Mouse (Mus musculus) heart, embryonic 12.5 days (tissue): Measurements from ENCODE around the gene Gps1. TPM values are rescaled to one million over a fixed set of nuclear protein-coding genes. Genes with fewer than 3 reads are reported as not detected.
A peak's percentile ranks its signal among the peaks of the same experiment; 100 is the strongest.
"Not testable (repeated sequence)": the region's sequence is repeated elsewhere in the genome, so short reads cannot be mapped to it uniquely, and the experiment has no call there.

ENCODE experiments used
- ATAC-seq: fragments of 200-750 bp; cut with Nextera tagmentation; 2 replicates; pipeline ENCODE4 v1.8.0; 2017; ENCODE audit warnings: moderate TSS enrichment, moderate library complexity; ENCODE audit not compliant: insufficient number of reproducible peaks, low FRiP score
- H3K27ac ChIP-seq: fragments of 300-500 bp; sonication (generic); 2 replicates; pipeline ENCODE4 v1.5.1; 2016; ENCODE audit warnings: mild to moderate bottlenecking, moderate library complexity; ENCODE audit not compliant: poor library complexity, severe bottlenecking
- H3K27me3 ChIP-seq: fragments of 300-500 bp; sonication (generic); replicated peaks from 2 replicates; pipeline ENCODE4 v1.6.1; 2016; ENCODE audit warnings: mild to moderate bottlenecking, moderate library complexity
- H3K36me3 ChIP-seq: fragments of 300-500 bp; sonication (generic); 2 replicates; pipeline ENCODE4 v1.6.1; 2016; ENCODE audit warnings: mild to moderate bottlenecking, moderate library complexity
- H3K4me1 ChIP-seq: fragments of 300-500 bp; sonication (generic); replicated peaks from 2 replicates; pipeline ENCODE4 v1.6.1; 2016; ENCODE audit warnings: mild to moderate bottlenecking
- H3K4me2 ChIP-seq: fragments of 300-500 bp; sonication (generic); 2 replicates; pipeline ENCODE4 v1.6.1; 2016; ENCODE audit warnings: mild to moderate bottlenecking, moderate library complexity
- H3K4me3 ChIP-seq: fragments of 300-500 bp; sonication (generic); 2 replicates; pipeline ENCODE4 v1.5.1; 2016; ENCODE audit warnings: mild to moderate bottlenecking
- H3K9ac ChIP-seq: fragments of 300-500 bp; sonication (generic); 2 replicates; pipeline ENCODE4 v1.6.1; 2016; ENCODE audit warnings: mild to moderate bottlenecking, moderate library complexity
- H3K9me3 ChIP-seq: fragments of 300-500 bp; sonication (generic); replicated peaks from 2 replicates; pipeline ENCODE4 v1.6.1; 2016; ENCODE audit warnings: mild to moderate bottlenecking, moderate library complexity
- WGBS: fragments of 180-500 bp; shearing (Covaris S2); methylation state at CpG from one replicate; pipeline ENCODE4 v1.1.7; 2016; 5-methylcytosine and 5-hydroxymethylcytosine counted together
- polyA plus RNA-seq: library from polyadenylated mRNA; unstranded; fragments of >200 nt; fragmentation: Nextera tagmentation; extraction: Ambion mirVana; gene quantifications from 2 replicates; pipeline ENCODE4 v1.2.1, GENCODE M21; 2016

The Gps1 gene
- polyA plus RNA-seq, 1 experiment from 2014 or later: 140 TPM

- Histone ChIP-seq H3K27me3 (peaks cover 8% of the 10 kb centered on the region; the same call in 1 of the 2 replicates), H3K4me2 (peak overlapping the region; percentile 96), H3K4me3 (peak overlapping the region; percentile 100), H3K4me1 (peaks cover 21% of the 10 kb centered on the region), H3K27ac (no peak overlapping the region), H3K36me3 (peaks cover 63% of the 10 kb centered on the region), H3K9ac (peak overlapping the region; percentile 97), H3K9me3 (no peaks in the 10 kb centered on the region)
- 33% methylated on average over 9 of the region's 9 CpGs for WGBS
- ATAC-seq: no peak
Observed at GRCm38 (mm10) chr11:120785145-120785544, 1.1 kb downstream of the Gps1 start.

GRCm38 (mm10) chr11:120788460-120788859 is 4.4 kb downstream of the Gps1 start:
- H3K4me3 ChIP-seq, ATAC-seq, H3K4me2 ChIP-seq, H3K27me3 ChIP-seq, H3K27ac ChIP-seq, H3K9ac ChIP-seq, H3K9me3 ChIP-seq: not testable (repeated sequence)
- H3K36me3 ChIP-seq: peaks cover 76% of the 10 kb centered on the region
- 77% methylated on average over 9 of the region's 10 CpGs for WGBS
- peaks cover 16% of the 10 kb centered on the region for H3K4me1 ChIP-seq

GRCm38 (mm10) chr11:120789355-120789754 is 5.3 kb downstream of the Gps1 start:
- Histone ChIP-seq H3K27ac (no peak overlapping the region), H3K4me2 (no peak overlapping the region), H3K27me3 (no peaks in the 10 kb centered on the region), H3K9ac (no peak overlapping the region), H3K4me1 (peaks cover 14% of the 10 kb centered on the region), H3K36me3 (peaks cover 84% of the 10 kb centered on the region), H3K9me3 (no peaks in the 10 kb centered on the region), H3K4me3 (no peak overlapping the region)
- 82% methylated on average over 4 of the region's 4 CpGs for WGBS
- no peak for ATAC-seq

DNA sequence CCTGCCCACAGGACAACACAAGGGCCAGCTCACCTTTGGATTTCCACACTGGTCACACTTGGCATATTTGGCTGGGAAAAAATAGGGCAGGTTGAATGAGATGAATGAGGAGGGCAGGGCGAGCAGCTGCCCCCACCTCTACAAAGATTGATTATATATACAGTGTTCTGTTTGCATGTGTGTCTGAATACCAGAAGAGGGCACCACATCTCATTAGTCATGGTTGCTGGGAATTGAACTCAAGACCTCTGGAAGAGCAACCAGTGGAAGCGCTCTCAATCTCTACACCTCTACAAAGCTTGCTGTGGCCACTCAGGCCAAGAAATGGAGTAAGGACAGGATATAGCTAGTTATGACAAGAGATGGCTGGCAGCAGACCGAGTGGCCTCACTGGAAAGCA is 5.7 kb downstream of the Gps1 start:
- Histone ChIP-seq H3K27me3 (no peaks in the 10 kb centered on the region), H3K9me3 (no peaks in the 10 kb centered on the region), H3K4me1 (peaks cover 15% of the 10 kb centered on the region), H3K9ac (no peak overlapping the region), H3K4me3 (no peak overlapping the region), H3K27ac (no peak overlapping the region), H3K36me3 (peaks cover 89% of the 10 kb centered on the region), H3K4me2 (no peak overlapping the region)
- 88% methylated on average over 3 of the region's 3 CpGs for WGBS
- no peak for ATAC-seq

GRCm38 (mm10) chr11:120792652-120793051 is 8.6 kb downstream of the Gps1 start:
- ATAC-seq: no peak
- H3K36me3 ChIP-seq: peaks cover 71% of the 10 kb centered on the region
- 94% methylated on average over 9 of the region's 9 CpGs for WGBS

DNA sequence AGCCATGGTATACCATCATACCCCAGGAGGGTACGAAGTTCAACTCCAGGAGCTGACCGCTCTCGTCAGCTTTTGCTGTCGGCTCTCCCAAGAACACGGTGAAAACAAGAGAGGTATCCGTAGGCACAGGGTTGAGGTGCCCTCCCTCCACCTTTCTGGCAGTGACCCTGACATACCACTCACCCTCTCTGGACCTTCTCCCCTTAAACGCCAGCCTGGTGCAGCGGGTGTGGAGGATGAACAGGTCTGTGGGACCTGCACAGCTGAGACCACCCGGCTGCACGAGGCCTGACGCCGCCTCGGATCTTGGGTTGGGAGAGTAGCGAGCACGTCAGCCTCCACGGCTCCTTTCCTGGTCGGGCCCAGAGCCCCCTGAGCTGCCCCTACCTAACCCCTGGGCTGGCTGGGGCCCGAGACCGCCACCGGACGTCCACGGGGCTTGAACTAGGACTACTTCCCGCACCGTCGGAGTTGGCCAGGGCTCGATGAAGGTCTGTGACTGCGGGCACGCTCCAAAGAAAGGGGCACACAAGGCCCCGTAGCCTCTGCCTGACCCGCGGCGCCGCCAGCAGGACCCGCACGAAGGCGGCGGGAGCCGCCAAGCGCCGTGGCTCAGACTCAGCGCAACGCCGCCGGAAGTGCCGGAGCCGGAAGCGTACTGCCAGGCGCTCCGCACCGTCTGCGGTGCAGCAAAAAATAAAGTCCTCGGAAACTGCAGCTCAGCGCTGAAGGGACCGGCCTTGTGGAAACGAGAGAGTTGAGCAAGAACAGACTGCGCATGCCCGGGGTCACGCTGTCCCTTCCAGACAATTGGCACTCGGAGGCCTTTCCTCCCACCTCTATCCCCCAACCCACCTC is 11.9 kb downstream of the Gps1 start, which contains the start of gene Dus1l:
Dus1l (minus strand) TSS at position 648 of the 858 bp plus-strand sequence.
- ATAC-seq: peak; percentile 91
- H3K27me3 ChIP-seq: no peaks in the 10 kb centered on the region
- peak within 1 kb of the TSS; percentile 96 for H3K9ac ChIP-seq
- H3K9me3 ChIP-seq: no peaks in the 10 kb centered on the region
- WGBS: 1% methylated on average over 59 of the region's 59 CpGs
- peaks cover 40% of the 10 kb centered on the region for H3K36me3 ChIP-seq
- H3K4me3 ChIP-seq: peak within 1 kb of the TSS; percentile 83
- H3K27ac ChIP-seq: peak within 1 kb of the TSS; percentile 72
- peak within 1 kb of the TSS; percentile 94 for H3K4me2 ChIP-seq
- peaks cover 22% of the 10 kb centered on the region for H3K4me1 ChIP-seq

More at GRCm38 (mm10) chr11:120792652-120793051, 8.6 kb downstream of the Gps1 start:
- Histone ChIP-seq H3K27me3 (no peaks in the 10 kb centered on the region), H3K4me1 (peaks cover 16% of the 10 kb centered on the region), H3K9ac (no peak overlapping the region), H3K9me3 (no peaks in the 10 kb centered on the region), H3K4me3 (no peak overlapping the region), H3K27ac (no peak overlapping the region), H3K4me2 (no peak overlapping the region)

DNA sequence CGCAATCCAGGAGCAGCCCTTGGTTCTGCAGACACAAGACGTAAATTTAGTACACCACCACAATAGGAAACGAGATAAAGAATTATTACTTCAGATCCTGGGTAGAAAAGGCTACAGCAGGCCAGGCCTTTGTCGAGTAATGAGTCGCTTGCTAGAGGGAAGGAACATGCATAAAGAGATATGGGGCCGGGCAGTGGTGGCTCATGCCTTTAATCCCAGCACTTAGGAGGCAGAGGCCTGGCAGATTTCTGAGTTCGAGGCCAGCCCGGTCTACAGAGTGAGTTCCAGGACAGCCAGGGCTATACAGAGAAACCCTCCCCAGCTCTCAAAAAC is 12.5 kb downstream of the Gps1 start:
- Histone ChIP-seq H3K9me3 (no peaks in the 10 kb centered on the region), H3K9ac (peak overlapping the region; percentile 96), H3K4me1 (peaks cover 22% of the 10 kb centered on the region), H3K27me3 (no peaks in the 10 kb centered on the region), H3K27ac (peak overlapping the region; percentile 72), H3K36me3 (peaks cover 34% of the 10 kb centered on the region), H3K4me2 (peak overlapping the region; percentile 94), H3K4me3 (peak overlapping the region; percentile 83)
- WGBS: 22% methylated on average over 8 of the region's 8 CpGs
- peak; percentile 10; the same call in 1 of the 2 replicates for ATAC-seq

GRCm38 (mm10) chr11:120798244-120798643 is 14.2 kb downstream of the Gps1 start:
- H3K4me2 ChIP-seq: no peak overlapping the region
- H3K9me3 ChIP-seq: no peaks in the 10 kb centered on the region
- H3K9ac ChIP-seq: no peak overlapping the region
- peaks cover 22% of the 10 kb centered on the region for H3K4me1 ChIP-seq
- no peak overlapping the region for H3K27ac ChIP-seq
- ATAC-seq: no peak
- H3K36me3 ChIP-seq: peaks cover 17% of the 10 kb centered on the region
- H3K4me3 ChIP-seq: no peak overlapping the region
- no peaks in the 10 kb centered on the region for H3K27me3 ChIP-seq
- 75% methylated on average over 3 of the region's 3 CpGs for WGBS

GRCm38 (mm10) chr11:120799316-120799890 is 15.3 kb downstream of the Gps1 start:
- Histone ChIP-seq H3K4me1 (peaks cover 22% of the 10 kb centered on the region), H3K4me3 (no peak overlapping the region), H3K27me3 (no peaks in the 10 kb centered on the region), H3K9me3 (no peaks in the 10 kb centered on the region), H3K27ac (no peak overlapping the region), H3K4me2 (no peak overlapping the region), H3K9ac (no peak overlapping the region), H3K36me3 (peaks cover 6% of the 10 kb centered on the region)
- ATAC-seq: no peak
- WGBS: 49% methylated on average over 6 of the region's 6 CpGs

- Histone ChIP-seq H3K4me2 (0 out of 2 replicates have a peak overlapping the region, but pooled peaks have one; percentile 10), H3K9me3 (no peaks in the 10 kb centered on the region), H3K27ac (no peak overlapping the region; the same call in 1 of the 2 replicates), H3K9ac (0 out of 2 replicates have a peak overlapping the region, but pooled peaks have one; percentile 32), H3K4me3 (no peak overlapping the region), H3K27me3 (no peaks in the 10 kb centered on the region), H3K36me3 (peaks cover 5% of the 10 kb centered on the region), H3K4me1 (peaks cover 15% of the 10 kb centered on the region)
- ATAC-seq: peak; percentile 55
- 9% methylated on average over 10 of the region's 10 CpGs for WGBS
Observed at GRCm38 (mm10) chr11:120800061-120800904, 16.2 kb downstream of the Gps1 start.

DNA sequence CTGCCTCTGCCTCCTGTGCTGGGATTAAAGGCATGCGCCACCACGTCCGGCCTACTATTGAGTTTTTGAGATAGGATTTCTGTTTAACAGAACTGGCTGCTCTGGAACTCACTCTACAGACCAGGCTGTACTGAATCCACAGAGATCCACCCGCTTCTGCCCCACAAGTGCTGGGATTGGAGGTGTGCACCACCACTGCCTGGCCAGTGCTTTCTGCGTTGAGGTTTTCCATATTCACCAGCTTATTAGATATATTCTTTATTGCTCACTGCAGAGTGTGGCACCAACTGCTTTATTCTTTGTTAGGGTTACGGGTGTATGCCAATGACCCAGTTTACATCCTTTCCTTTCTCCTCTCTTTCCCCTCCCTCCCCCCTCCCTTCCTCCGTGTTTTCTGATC is 20.2 kb downstream of the Gps1 start:
- Histone ChIP-seq H3K9me3 (no peaks in the 10 kb centered on the region), H3K27ac (no peak overlapping the region), H3K27me3 (no peaks in the 10 kb centered on the region), H3K4me2 (no peak overlapping the region), H3K9ac (no peak overlapping the region), H3K4me3 (no peak overlapping the region), H3K4me1 (0 out of 2 replicates have a peak, but pooled peaks cover 6% of the 10 kb centered on the region), H3K36me3 (peaks cover 45% of the 10 kb centered on the region)
- 80% methylated on average over 7 of the region's 7 CpGs for WGBS
- no peak for ATAC-seq
